Mouse (Mus musculus): ENCODE results near the gene Pam16. TPM values are rescaled to one million over a fixed set of nuclear protein-coding genes. Genes with fewer than 3 reads are reported as not detected.

The Pam16 gene
- polyA plus RNA-seq, 1 experiment, result 121 TPM

- TF ChIP-seq CTCF (IDR thresholded peaks at IDR 0.05; ENCODE audit: borderline replicate concordance, extremely low read depth, insufficient read depth, insufficient read length) (peak; percentile 16; the same call in 1 of the 2 replicates), POLR2A (IDR thresholded peaks at IDR 0.05; ENCODE audit: borderline replicate concordance, extremely low read depth, insufficient read depth, insufficient read length, poor library complexity, severe bottlenecking) (no peak)
- DNase-seq (ENCODE audit: low read depth), result peak; percentile 15
Measured at GRCm38 (mm10) chr16:4655251-4655734, 30.5 kb upstream of the Pam16 start.

GRCm38 (mm10) chr16:4654706-4655105 is 29.9 kb upstream of the Pam16 start:
- no peak for TF ChIP-seq CTCF (IDR thresholded peaks at IDR 0.05; ENCODE audit: borderline replicate concordance, extremely low read depth, insufficient read depth, insufficient read length)
- TF ChIP-seq POLR2A (IDR thresholded peaks at IDR 0.05; ENCODE audit: borderline replicate concordance, extremely low read depth, insufficient read depth, insufficient read length, poor library complexity, severe bottlenecking), result no peak

GRCm38 (mm10) chr16:4652707-4653416 is 28.1 kb upstream of the Pam16 start:
- DNase-seq (ENCODE audit: low read depth), result no peak
- TF ChIP-seq CTCF (IDR thresholded peaks at IDR 0.05; ENCODE audit: borderline replicate concordance, extremely low read depth, insufficient read depth, insufficient read length) (no peak), POLR2A (IDR thresholded peaks at IDR 0.05; ENCODE audit: borderline replicate concordance, extremely low read depth, insufficient read depth, insufficient read length, poor library complexity, severe bottlenecking) (no peak)

More at GRCm38 (mm10) chr16:4654706-4655105, 29.9 kb upstream of the Pam16 start:
- no peak for DNase-seq (ENCODE audit: low read depth)

- TF ChIP-seq CTCF (IDR thresholded peaks at IDR 0.05; ENCODE audit: borderline replicate concordance, extremely low read depth, insufficient read depth, insufficient read length), result no peak
- TF ChIP-seq POLR2A (IDR thresholded peaks at IDR 0.05; ENCODE audit: borderline replicate concordance, extremely low read depth, insufficient read depth, insufficient read length, poor library complexity, severe bottlenecking), result no peak
- DNase-seq (ENCODE audit: low read depth), result no peak
Measured at GRCm38 (mm10) chr16:4651624-4652023, 26.8 kb upstream of the Pam16 start.

GRCm38 (mm10) chr16:4651081-4651480 is 26.3 kb upstream of the Pam16 start:
- no peak for DNase-seq (ENCODE audit: low read depth)
- TF ChIP-seq CTCF (IDR thresholded peaks at IDR 0.05; ENCODE audit: borderline replicate concordance, extremely low read depth, insufficient read depth, insufficient read length), result no peak
- no peak for TF ChIP-seq POLR2A (IDR thresholded peaks at IDR 0.05; ENCODE audit: borderline replicate concordance, extremely low read depth, insufficient read depth, insufficient read length, poor library complexity, severe bottlenecking)

- TF ChIP-seq POLR2A (IDR thresholded peaks at IDR 0.05; ENCODE audit: borderline replicate concordance, extremely low read depth, insufficient read depth, insufficient read length, poor library complexity, severe bottlenecking), result no peak
- no peak for TF ChIP-seq CTCF (IDR thresholded peaks at IDR 0.05; ENCODE audit: borderline replicate concordance, extremely low read depth, insufficient read depth, insufficient read length)
- no peak for DNase-seq (ENCODE audit: low read depth)
Measured at GRCm38 (mm10) chr16:4650161-4650560, 25.4 kb upstream of the Pam16 start.

- DNase-seq (ENCODE audit: low read depth), result no peak
- no peak for TF ChIP-seq POLR2A (IDR thresholded peaks at IDR 0.05; ENCODE audit: borderline replicate concordance, extremely low read depth, insufficient read depth, insufficient read length, poor library complexity, severe bottlenecking)
- no peak for TF ChIP-seq CTCF (IDR thresholded peaks at IDR 0.05; ENCODE audit: borderline replicate concordance, extremely low read depth, insufficient read depth, insufficient read length)
Measured at GRCm38 (mm10) chr16:4649692-4650091, 24.9 kb upstream of the Pam16 start.

- TF ChIP-seq CTCF (IDR thresholded peaks at IDR 0.05; ENCODE audit: borderline replicate concordance, extremely low read depth, insufficient read depth, insufficient read length) (no peak), POLR2A (IDR thresholded peaks at IDR 0.05; ENCODE audit: borderline replicate concordance, extremely low read depth, insufficient read depth, insufficient read length, poor library complexity, severe bottlenecking) (no peak)
Measured at GRCm38 (mm10) chr16:4649211-4649610, 24.4 kb upstream of the Pam16 start.

GRCm38 (mm10) chr16:4648416-4649023 is 23.7 kb upstream of the Pam16 start:
- TF ChIP-seq CTCF (IDR thresholded peaks at IDR 0.05; ENCODE audit: borderline replicate concordance, extremely low read depth, insufficient read depth, insufficient read length) (no peak), POLR2A (IDR thresholded peaks at IDR 0.05; ENCODE audit: borderline replicate concordance, extremely low read depth, insufficient read depth, insufficient read length, poor library complexity, severe bottlenecking) (no peak)
- DNase-seq (ENCODE audit: low read depth), result no peak

More at GRCm38 (mm10) chr16:4649211-4649610, 24.4 kb upstream of the Pam16 start:
- no peak for DNase-seq (ENCODE audit: low read depth)

GRCm38 (mm10) chr16:4647651-4648141 is 22.9 kb upstream of the Pam16 start:
- DNase-seq (ENCODE audit: low read depth), result peak; percentile 36
- TF ChIP-seq POLR2A (IDR thresholded peaks at IDR 0.05; ENCODE audit: borderline replicate concordance, extremely low read depth, insufficient read depth, insufficient read length, poor library complexity, severe bottlenecking) (no peak), CTCF (IDR thresholded peaks at IDR 0.05; ENCODE audit: borderline replicate concordance, extremely low read depth, insufficient read depth, insufficient read length) (no peak)

- TF ChIP-seq POLR2A (IDR thresholded peaks at IDR 0.05; ENCODE audit: borderline replicate concordance, extremely low read depth, insufficient read depth, insufficient read length, poor library complexity, severe bottlenecking) (no peak), CTCF (IDR thresholded peaks at IDR 0.05; ENCODE audit: borderline replicate concordance, extremely low read depth, insufficient read depth, insufficient read length) (no peak)
- no peak for DNase-seq (ENCODE audit: low read depth)
Measured at GRCm38 (mm10) chr16:4646831-4647230, 22.0 kb upstream of the Pam16 start.
